Mouse (Mus musculus) lung, adult 2 months (tissue): ENCODE results near the gene Col16a1. TPM values are rescaled to one million over a fixed set of nuclear protein-coding genes. Genes with fewer than 3 reads are reported as not detected.

ENCODE experiments used
- DNase-seq: peaks from one replicate; pipeline ENCODE4 v3.0.0; 2022
- H3K4me1 ChIP-seq: fragments of 200-500 bp; 2 replicates; pipeline ENCODE4 v1.6.1; 2011; ENCODE audit warnings: low read length; ENCODE audit not compliant: control insufficient read depth, insufficient read depth
- H3K4me3 ChIP-seq: fragments of 200-500 bp; replicated peaks from 2 replicates; pipeline ENCODE3; 2011; ENCODE audit warnings: low read depth, mild to moderate bottlenecking, control low read depth, low read length; ENCODE audit errors: extremely low read depth
- CTCF ChIP-seq: fragments of 200-500 bp; IDR thresholded peaks from 2 replicates; pipeline ENCODE4 v1.5.1; 2011; ENCODE audit warnings: mild to moderate bottlenecking, low read length, control low read depth; ENCODE audit not compliant: insufficient read depth
- POLR2A ChIP-seq: fragments of 200-500 bp; IDR thresholded peaks from 2 replicates; pipeline ENCODE4 v1.6.1; 2011; ENCODE audit warnings: low read depth, mild to moderate bottlenecking, control low read depth, low read length, borderline replicate concordance; ENCODE audit errors: extremely low read depth
- WGBS: fragments of 180-500 bp; shearing (Covaris S2); methylation state at CpG from one replicate; pipeline ENCODE4 v1.1.7; 2018; 5-methylcytosine and 5-hydroxymethylcytosine counted together
- polyA plus RNA-seq: library from polyadenylated mRNA; depleted of rRNA; stranded (reverse); fragments of >200 nt; gene quantifications from 2 replicates; pipeline ENCODE4 v1.2.3, GENCODE M21; 2012

Gene Col16a1
- polyA plus RNA-seq, 1 experiment = 27.9 TPM

DNA sequence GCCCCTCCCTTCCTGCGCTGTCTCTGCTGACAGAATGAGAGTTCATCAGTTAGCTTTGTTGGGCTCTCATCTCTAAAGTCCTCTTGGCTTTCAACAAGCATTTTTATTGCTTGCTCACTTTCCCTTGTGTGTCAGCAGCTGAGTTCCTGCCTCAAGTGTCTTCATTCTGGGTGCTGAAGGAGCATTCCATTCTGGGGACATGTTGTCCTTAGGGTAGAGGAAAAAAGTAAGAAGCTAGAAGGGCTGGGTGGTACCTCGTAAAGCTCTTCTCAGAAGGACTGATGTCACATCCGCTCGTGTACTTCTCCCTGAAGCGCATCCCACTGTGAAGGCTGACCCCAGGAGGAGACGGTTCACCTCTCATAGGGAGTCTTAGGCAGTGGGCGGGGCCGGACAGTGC, 73.9 kb downstream of the Col16a1 start:
- DNase-seq = no peak
- 77% methylated on average over 8 of the region's 8 CpGs for WGBS

DNA sequence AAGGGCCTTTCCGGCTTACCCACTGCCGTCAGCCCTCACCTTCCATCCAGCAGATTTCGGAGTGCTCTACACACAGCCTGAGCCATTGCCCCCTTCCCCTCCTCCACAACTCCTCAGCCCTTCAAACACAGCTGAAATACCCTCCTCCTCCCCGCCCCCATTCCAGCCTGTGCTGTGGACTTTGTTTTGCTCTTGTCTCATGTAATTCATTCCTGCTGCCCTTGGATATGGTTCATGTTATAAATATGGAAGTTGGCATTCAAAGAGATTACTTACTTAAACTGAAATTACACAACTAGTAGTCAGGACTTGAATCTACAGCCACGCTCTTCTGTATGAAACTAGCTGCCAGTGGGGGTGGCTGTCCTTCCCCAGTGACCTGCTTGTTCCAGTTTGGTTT, 75.4 kb downstream of the Col16a1 start:
- WGBS = 70% methylated on average over 5 of the region's 5 CpGs
- TF ChIP-seq CTCF = no peak
- TF ChIP-seq POLR2A = no peak
- no peak overlapping the region for H3K4me3 ChIP-seq
- peaks cover 10% of the 10 kb centered on the region for H3K4me1 ChIP-seq
- DNase-seq = no peak

More for the DNA sequence above, 73.9 kb downstream of the Col16a1 start:
- TF ChIP-seq POLR2A (no peak), CTCF (no peak)
- Histone ChIP-seq H3K4me1 (peaks cover 10% of the 10 kb centered on the region), H3K4me3 (no peak overlapping the region)

DNA sequence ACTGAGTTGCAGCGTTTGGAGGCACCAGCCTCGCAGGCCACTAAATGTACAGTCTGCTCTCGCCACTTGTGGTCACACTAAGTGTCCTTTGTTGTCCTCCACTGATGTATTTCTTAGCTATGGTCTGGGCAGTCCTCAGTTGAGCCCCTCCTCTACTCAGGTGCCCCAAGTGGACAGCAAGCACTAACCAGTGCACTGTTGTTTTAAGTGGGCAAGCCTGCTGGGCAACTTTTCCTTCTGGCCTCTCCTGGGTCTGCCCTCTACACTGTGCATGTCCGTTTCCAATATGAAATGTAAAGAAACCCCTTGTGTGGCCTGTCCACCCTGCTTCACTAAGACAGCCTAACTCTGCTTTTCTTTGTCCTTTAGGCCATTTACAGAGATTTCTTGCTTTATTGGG, 76.5 kb downstream of the Col16a1 start:
- DNase-seq = peak; percentile 70
- no peak overlapping the region for H3K4me3 ChIP-seq
- H3K4me1 ChIP-seq = peaks cover 10% of the 10 kb centered on the region
- WGBS = 71% methylated on average over 4 of the region's 4 CpGs
- TF ChIP-seq CTCF (no peak), POLR2A (no peak)

DNA sequence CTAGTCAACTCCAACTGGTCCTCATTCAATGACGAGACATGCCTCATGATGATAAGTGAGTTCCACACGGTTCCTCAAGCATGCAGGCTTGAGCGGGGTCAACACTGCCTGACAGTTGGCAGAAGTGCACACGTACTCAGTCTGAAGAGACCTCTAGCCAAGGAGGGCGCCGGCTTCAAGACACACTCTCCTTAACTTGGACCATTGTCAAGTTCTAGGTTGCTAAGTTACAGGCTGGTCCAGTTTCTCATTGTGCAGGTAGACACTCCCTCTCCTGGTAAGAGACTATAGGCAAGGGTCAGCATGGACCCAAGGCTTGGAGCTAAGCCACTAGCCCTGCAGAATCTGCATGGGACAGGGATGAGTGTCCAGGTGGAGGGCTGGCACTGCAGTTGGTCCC, 77.5 kb downstream of the Col16a1 start:
- H3K4me1 ChIP-seq = peaks cover 10% of the 10 kb centered on the region
- H3K4me3 ChIP-seq = no peak overlapping the region
- DNase-seq = peak; percentile 50
- 67% methylated on average over 6 of the region's 6 CpGs for WGBS
- TF ChIP-seq CTCF (no peak), POLR2A (no peak)

DNA sequence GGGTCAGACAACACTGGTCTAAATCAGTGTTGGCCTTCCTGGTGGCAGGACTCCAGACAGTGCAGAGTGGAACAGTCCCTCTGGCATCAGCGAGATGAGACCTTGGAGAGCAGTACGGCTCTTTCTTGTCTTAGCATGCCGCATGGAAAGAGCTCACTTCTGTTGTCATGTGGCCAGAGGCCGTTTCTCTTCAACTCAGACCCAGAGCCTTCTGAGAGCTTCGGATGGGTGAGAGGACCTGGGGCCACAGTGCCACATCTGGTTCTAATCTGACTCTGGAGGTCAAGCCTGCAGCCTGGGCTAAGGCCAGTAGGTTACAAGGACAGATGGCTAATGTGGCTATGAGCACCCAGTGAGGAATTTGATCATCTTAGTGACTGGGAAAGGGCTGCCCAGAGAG, 78.3 kb downstream of the Col16a1 start:
- DNase-seq = no peak
- Histone ChIP-seq H3K4me1 (peaks cover 7% of the 10 kb centered on the region), H3K4me3 (no peak overlapping the region)
- no peak for TF ChIP-seq POLR2A
- WGBS = 76% methylated on average over 5 of the region's 5 CpGs

DNA sequence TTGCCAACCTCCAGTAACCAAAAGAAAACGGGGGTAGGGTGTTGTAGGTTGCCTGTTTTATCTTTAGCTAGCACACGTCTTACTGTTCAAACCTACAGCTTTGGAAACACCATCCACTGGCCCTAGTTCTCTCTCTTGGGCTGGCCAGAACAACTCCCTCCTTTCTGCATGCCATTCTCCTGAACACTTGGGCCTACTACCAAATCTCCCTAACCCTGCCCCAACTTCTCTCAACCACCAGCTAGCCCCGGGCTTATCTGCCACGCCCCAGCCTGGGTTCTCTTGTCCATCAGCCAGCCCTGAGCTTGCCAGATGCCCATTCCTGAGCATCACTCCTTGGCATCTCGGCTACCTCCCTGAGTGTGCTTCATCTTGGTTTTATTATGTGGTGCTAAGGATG, 81.3 kb downstream of the Col16a1 start:
- H3K4me1 ChIP-seq = no peaks in the 10 kb centered on the region
- no peak overlapping the region for H3K4me3 ChIP-seq
- TF ChIP-seq CTCF (no peak), POLR2A (no peak)
- DNase-seq = no peak
- 64% methylated on average over 5 of the region's 5 CpGs for WGBS

DNA sequence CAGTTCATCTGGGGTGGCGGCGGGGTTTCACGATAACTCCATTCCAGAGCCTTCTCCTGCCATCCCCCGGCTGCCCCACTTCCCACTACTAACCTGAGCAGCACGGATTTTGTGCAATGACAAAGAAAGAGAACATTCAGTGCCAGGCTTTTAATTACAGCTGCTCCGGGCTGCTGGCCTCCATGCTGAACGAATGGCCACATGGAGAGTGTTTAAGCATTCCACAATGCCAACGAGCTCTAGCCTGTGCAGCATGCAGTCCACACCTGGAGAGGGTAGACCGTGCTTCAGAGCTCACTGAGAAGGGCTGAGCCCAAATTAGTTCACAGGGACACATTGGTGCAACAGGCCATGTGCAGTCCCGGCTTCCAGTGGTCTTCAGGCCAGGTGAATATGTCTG, 82.4 kb downstream of the Col16a1 start:
- no peak for DNase-seq
- TF ChIP-seq CTCF (no peak), POLR2A (no peak)
- Histone ChIP-seq H3K4me3 (no peak overlapping the region), H3K4me1 (no peaks in the 10 kb centered on the region)
- WGBS = 74% methylated on average over 10 of the region's 10 CpGs

DNA sequence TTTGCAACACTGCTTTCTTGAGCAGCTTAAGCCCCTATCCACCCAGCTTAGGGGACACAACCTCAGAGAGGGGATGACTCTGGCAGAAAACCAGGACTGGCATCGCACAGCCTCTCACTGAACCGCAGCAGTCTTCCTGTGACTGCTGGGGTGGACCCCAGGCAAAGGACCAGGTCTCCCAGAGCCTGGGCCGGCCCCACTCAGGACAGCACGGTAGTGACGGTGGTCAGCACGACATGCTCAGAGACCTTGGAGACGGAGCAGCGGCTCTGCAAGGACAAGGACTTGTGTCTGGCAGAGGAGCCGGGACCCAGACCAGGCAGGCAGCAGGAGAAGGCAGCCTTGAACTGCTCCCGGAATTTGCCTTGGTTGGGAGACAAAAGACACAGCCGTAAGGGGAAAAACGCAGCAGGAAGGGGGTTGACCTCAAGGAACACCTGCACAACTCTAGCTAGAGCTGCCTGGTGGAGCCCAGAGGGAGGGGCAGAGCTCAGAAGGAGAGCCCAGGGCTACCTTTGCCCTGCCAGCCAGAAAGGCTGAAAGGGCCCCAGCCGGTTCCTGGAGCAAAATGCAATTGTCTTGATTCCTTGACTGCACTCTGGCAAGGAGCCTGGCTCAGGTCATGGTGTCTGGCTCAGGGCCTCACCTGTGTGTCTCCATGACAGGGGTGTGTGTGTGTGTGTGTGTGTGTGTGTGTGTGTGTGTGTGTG, 83.2 kb downstream of the Col16a1 start:
- Histone ChIP-seq H3K4me1 (no peaks in the 10 kb centered on the region), H3K4me3 (no peak overlapping the region)
- 58% methylated on average over 13 of the region's 13 CpGs for WGBS
- DNase-seq = no peak
- TF ChIP-seq POLR2A (no peak), CTCF (no peak)

DNA sequence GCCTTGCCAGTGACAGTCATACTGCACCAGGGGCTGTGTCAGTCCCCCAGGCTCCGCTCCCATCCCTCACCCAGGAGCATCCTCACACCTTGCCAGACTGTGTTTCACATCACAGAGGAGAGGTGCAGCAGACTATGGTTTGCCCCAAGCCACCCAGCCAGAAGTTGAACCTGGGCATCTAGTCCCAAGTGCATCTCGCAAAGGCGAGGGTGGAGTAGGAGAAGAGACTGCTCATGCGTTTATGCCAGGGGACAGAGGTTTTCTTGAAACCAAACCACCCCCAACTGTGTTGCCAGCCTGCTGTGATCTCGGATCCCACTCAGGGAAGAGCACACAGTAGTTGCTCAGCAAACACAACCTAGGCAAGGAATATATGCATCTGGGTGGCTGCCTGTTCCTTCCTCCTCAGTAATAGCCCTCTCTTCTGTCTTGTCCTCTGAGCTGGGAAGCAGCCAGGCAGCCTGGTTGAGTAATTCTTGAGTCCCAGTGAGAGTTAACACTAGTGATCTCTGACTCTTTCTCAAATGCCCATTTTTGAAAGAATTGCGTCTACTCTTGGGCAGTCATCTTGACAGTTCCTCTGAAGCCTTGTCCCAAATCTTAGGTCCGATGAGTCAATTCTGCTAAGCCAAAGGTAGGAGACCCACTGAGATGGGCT, 83.9 kb downstream of the Col16a1 start:
- H3K4me1 ChIP-seq = no peaks in the 10 kb centered on the region
- no peak for TF ChIP-seq CTCF
- TF ChIP-seq POLR2A = no peak
- no peak overlapping the region for H3K4me3 ChIP-seq
- 87% methylated on average over 7 of the region's 7 CpGs for WGBS
- no peak for DNase-seq

DNA sequence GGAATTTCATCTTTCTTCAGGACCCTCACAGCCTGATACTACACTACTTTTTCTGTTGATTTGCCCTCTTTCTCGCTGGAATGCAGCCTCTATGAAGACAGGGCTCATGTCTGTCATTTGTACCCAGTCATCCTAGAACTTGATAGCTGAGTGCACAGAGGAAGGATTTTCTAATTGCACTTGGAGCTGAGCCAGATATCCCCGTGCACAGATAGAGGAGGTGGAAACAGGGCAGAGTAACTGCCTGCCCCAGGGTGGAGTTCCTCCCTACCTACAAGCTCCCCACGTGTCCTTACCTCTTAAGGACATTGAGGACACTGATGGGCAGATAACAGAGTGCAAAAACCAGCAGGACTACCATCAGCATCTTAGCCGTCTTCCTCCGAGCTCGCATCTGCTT, 85.8 kb downstream of the Col16a1 start:
- DNase-seq = no peak
- H3K4me1 ChIP-seq = peaks cover 4% of the 10 kb centered on the region; the same call in 1 of the 2 replicates
- 64% methylated on average over 6 of the region's 6 CpGs for WGBS
- no peak overlapping the region for H3K4me3 ChIP-seq
- no peak for TF ChIP-seq POLR2A
- no peak for TF ChIP-seq CTCF
